Mouse (Mus musculus): ENCODE results near the gene Ar.

GRCm38 (mm10) chrX:98301924-98302323 lies 153.4 kb downstream of the Ar start:
- TF ChIP-seq POLR2A (IDR thresholded peaks at IDR 0.05; ENCODE audit: control insufficient read depth, extremely low read depth, insufficient read depth, low read length, poor library complexity) = no peak
- no peak for TF ChIP-seq CTCF (IDR thresholded peaks at IDR 0.05; ENCODE audit: borderline replicate concordance, control insufficient read depth, extremely low read depth, insufficient read depth, low read length, poor library complexity)

Data from thymus, adult 2 months (tissue).